Mouse (Mus musculus) left cerebral cortex, adult 8-10 months (tissue): ENCODE measurements at regions not wholly inside any gene's neighbourhood (a gene's known extent, or its start where the extent isn't known, plus 50 kb on each side); places are given as distances from the start of the nearest gene placed in this dataset.

Experiments
- DNase-seq, 2 experiments: peaks; one replicate each; pipeline ENCODE4 v3.0.0; 2022; ENCODE audit warnings: low spot score in 2 of 2

DNA sequence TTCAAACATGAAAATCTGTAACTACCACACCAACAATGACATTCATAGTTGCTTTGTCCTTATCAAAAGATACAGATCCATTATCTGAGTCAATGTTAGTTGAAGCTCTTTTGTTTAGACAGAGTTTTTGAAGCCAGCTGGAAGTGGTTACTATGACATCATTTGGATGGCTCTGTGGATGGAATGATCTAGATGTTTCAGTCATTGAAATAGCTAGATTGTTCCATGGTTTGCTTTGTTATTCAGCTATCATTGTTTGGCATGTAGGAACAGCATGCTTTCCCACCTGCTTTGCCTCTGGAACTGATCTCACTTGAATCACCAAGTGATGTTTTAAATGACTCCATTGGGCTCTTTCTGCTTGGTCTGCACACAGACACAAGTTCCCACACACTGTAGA, 144.2 kb upstream of the Marcks start:
- DNase-seq: no peak

DNA sequence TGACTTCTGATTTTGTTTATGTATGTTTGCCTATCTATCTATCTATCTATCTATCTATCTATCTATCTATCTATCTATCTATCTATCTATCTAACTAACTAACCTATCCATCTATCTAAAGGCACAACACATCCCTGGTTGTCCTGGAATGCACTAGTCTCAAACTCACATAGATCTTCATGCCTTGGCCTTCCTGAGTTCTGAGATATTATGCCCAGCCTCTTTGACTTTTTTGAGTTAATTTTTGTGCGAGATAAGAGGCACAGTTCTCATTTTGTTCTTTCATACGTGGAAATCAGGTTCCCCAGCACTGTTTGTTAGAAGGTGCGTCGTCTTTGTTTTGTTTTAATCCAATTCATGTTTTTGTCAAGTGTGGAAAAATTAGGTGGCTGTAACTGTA, 142.1 kb upstream of the Marcks start:
- DNase-seq: no peak

DNA sequence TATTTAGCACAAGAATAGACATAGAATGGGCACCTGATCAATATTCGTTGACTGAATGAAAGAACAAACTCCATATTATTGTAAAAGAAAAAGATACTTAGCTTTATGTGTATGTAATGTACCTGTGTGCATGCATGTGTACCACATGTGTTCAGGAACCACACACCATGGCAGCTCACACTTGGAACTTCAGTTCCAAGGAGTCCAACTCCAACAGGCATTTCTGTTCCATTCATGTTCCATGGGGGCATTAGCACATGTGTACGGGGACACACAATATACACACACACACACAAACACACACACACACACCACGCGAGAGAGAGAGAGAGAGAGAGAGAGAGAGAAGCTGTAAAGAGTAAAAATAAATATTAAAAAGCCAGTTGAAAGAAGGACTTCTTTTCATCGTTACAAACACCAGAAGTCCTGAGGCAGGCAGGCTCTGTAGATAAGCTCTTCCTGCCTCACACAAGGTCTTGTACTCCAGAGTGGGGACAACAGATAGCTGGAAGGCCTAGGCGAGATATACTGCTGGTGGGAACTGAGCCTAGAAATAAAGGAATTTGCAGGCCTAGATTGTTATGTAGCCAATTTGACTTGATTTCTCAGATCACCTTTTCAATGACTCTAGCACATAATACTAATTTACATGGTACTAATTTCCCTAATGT, 141.6 kb upstream of the Marcks start:
- DNase-seq: no peak

DNA sequence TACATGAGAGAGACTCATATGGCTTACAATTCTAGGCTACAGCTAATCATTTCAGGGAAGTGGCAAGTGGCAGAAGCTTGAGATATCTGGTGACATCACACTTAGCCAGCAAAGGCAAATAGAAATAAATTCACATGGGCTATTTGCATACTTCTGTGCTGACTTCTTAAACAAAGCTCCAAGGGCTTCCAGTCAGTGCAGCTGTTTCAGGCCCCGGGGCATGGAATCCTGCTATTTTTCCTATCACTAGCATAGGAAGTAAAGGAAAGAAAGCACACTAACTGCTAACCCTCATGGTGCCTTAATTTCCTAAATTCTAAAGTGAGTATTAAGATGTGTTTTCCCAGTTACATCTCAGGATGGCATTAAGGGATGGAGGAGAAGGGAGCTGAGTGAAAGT, 140.6 kb upstream of the Marcks start:
- DNase-seq: no peak

DNA sequence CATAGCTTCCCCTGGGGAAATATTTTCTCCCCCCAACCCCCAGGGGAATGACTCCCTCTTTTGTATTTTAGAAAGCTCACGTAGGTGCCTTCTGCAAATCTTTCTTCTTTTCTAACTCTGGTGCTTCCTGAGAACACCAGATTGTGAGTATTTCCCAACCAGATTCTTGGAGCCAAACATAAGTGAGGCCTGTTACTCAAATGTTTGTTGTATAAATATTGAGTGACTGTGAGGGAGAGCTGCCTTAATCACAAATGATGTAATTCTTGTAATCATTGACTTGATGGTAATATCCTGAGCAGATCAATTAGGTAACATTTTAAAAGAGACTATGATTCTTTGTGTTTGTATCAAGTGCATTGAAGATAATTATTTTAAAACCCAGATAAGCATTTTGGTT, 137.1 kb upstream of the Marcks start:
- DNase-seq: no peak

DNA sequence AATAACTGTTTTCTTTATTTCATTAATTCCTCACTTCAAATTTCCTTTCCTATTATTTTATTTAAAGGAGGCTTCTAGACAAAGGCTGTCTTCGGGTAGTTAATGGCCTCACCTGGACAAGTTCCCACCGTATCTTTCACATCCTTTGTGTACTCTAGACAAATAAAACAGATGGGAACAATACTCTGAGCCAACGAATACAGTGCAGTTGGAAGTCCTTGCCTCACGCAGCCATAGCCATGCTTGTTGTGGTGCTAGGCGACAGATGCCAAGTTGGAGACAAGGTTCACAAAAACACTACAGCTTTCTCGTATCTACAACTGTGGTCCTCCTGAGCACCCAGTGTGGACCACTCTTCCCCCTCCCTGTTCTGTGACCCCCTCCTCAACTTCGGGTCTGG, 136.6 kb upstream of the Marcks start:
- no peak for DNase-seq

DNA sequence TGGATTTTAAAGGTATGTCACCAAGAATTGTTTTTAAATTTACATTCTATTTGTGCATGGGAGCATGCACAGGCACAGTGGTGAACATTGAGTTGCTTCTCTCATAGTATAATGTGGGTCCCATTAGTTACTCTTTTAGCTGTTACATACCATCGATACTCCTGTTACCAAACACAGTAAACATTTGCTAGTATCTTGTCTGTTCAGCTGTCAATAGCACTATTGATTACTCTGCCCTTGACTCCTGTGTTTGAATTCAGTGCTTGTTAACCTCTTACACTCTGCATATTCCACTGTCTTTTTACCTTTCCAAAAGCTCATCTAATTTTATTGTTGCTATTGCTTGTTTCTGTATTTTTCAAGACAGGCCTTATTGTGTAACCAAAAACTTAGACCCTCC, 133.2 kb upstream of the Marcks start:
- no peak for DNase-seq

DNA sequence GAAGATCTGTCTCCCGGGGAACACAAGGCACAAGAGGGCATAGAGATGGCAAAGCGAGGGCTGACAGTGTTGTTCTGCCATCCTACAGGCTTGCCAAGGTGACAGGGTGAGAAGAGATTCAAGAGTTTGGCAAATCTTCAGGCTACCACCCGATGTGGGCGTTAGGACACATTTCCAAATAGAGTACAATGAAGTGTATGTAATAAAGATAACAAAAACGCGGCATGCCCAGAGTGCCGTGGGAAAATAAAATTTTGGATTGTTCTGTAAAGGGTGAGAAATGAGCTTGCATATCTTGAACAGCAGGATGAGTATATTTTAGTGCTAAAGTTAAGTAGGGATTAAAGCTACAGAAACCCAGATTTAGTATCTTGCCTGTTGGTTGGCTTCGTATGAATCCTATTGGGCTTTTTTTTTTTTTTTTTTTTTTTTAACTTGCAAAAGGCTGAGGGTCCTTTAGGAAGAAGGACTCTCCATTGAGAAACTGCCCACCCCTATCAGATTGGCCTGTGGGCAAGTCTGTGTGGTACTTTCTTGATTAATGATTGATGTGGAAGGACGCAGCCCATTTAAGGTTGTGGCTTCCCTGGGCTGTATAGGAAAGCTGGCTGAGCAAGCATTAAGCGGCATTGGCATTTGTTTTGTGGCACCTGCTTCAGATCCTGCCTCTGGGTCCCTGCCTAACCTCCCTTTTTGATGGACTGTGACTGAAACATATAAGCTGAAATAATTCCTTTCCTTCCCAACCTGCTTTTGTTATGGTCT, 131.7 kb upstream of the Marcks start:
- no peak for DNase-seq

DNA sequence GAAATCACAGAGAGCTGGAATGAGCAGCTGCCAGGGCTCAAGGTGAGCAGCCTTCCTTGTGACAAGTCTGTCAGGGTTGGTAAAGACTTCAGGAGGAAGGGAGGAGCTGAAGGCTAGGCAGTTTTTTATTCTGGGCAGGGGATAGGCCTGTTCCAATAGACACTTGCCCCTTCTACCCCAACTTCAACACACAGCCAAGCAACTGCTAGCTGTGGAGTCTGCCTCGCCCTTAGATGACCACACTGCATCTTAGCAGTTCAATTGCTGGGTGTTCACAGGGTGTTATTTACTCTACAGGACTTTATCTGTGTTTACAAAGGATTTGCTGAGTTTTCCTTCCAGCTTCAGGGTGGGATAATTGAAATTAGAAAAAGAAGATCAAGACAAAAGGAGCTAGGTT, 128.2 kb upstream of the Marcks start:
- DNase-seq: no peak

DNA sequence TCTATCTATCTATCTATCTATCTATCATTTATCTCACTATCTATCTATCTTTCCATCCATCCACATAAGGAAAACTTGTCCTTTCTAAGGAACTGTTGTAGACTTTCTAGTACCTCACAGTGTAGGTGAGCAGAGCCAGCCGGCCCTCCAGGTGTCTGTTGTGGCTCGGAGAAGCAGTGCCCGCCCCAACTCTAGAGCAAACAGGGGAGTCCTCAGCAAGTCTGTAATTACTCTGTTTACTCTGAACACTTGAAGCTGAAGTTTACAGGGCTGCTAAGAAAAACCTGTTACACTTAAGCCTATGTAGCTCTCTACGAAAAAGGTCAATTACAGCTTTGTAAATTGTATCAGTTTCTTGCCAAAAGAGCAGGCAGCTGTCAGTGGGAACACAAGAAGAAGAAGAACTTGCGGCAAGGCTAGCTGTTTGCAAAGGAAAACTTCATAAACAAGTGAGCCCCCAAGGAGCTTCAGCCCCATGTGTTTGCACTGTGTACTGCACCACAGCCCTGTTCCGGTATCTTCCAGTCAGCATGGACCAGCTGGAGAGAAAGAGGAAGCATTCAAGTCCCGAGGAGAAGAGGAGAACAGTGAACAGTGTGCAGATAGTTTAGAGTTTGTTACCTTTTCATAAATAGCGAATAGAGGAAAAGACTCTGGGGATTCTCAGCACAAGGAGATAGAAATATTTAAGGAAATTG, 122.2 kb upstream of the Marcks start:
- no peak for DNase-seq

DNA sequence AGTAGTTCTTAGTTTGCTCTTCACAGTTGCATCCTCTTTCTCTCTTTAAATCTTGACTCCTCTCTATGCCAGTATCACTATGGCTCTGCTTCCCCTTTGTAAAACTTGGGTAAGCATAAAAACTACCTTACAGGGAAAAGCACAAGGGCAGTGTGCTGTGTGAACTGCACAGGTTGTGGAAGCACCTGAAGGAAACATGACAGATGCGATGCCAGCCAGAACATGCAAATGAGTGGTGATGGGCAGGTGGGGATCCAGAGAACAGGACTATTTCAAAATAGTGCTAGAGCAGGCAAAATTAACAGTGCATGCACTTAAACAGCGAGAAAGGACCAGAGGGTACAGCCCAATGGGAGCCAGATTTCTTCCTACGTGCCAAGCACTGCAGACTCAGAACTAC, 120.5 kb upstream of the Marcks start:
- DNase-seq: no peak

DNA sequence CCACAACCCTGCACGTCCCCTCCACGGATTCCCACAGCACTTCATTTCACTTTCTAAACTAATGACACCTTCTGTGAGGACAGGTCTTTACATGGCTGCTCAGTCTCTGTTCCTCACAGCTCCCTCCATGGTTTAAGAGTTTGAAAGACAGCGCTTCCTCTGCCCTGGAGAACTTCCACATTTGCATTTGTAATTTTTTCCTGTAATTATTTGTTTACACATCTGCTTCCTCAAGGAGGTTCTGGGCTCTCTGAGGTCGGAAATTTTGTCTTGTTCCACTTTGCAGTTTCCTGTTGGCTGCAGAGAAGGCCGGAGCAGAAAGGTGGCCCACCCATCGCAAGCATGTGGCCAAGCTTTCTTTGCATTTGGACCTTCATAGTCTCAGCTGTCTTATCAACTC, 118.8 kb upstream of the Marcks start:
- DNase-seq: no peak

DNA sequence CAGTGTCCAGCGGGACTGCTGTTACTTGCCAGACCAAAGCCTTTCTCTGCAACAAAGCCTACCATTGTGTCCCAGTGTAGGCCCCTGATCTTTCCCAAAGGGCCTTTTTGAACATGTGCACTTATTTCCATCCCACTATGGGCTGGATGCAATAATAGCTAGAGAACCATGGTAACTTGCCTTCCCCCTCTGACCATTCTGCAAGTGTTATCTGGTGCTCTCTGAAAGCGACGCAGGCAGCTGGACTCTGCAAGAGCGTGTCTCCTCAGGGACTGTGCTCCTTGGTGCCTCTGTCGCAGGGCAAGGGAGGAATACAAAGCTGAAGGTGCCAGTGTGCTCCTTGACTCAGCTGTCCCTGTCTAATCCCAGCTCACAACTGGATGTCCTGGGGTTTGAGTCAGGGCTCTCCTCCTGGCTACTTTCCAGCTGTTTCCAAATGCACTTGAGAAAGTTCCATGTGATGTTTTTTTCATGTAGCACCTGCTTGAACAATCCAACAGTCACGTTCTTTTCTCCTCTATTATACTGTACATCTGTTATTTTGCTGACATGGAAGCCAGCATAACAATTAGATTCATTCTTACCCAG, 112.3 kb upstream of the Marcks start:
- DNase-seq: no peak

DNA sequence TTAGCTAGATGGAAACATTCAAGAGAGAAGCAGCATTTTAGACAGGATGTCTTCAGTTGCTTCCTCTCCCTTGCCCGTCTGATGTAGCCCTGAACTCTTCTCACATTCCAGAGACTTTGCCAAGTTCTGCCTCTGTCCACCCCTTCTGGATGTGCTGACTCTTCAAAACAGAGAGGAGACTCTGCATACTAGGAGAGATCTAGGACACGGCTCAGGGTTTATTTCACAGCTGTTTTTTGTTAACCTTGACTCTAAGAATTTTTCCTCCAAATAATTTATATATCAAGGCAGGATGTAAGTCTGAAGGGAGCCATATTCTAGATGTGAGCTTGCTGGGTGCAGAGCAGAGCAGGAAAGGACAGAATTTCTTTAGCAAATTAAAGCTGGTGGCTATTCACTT, 111.4 kb upstream of the Marcks start:
- DNase-seq: no peak

DNA sequence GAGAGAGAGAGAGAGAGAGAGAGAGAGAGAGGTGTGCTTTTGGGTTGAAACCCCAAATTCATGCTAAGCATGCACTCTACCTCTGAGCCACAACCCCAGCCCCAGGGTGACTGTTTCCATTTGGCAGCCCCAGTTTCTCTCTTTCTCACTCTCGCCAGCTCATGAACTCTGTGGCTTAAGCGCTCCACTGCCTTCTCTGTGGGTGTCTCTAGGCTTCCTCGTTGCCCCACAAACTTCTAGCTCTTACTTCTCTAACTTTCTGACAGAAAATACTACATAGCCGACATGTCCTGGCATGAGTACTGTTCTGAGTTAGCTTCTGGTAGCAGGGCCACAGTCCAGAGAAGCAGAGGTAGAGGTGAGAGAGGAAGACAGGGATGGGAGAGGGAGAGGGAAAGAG, 110.8 kb upstream of the Marcks start:
- no peak for DNase-seq

DNA sequence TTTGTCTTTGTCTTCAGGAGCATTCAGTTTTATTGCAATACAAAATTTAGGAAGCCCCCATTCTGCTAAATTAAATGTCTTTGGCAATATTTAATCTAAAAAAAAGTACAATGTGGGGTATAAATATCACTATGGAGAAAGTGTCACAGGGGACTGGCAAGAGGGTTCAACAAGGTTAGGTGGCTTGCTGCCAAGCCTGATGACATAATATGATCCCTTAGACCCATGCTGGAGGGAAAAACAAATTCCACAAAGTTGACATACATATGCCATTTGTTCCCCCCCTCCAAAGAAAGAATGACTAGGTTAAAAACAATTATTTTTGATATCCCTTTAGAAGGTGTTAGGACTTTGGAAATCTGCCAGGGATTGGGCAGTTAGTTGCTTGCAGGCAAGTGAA, 108.4 kb upstream of the Marcks start:
- no peak for DNase-seq

DNA sequence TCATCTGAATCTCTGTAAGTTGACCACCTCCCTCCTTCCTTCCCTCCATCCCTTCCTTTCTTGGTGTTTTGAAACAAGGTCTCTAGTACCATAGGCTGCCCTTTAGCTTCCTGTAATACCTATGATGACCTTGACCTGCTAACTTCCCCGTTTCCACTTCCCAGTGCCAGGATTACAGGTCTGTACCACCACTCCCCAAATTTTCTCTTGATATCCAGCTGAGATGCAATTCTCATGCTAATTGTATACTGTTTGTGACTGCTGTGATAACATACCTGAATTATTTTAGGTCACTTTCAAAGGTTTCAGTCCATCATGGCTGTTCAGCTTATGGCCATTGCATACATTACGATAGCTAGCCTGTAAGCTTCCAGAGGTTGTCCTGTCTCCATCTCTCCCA, 104.4 kb upstream of the Marcks start:
- DNase-seq: no peak

DNA sequence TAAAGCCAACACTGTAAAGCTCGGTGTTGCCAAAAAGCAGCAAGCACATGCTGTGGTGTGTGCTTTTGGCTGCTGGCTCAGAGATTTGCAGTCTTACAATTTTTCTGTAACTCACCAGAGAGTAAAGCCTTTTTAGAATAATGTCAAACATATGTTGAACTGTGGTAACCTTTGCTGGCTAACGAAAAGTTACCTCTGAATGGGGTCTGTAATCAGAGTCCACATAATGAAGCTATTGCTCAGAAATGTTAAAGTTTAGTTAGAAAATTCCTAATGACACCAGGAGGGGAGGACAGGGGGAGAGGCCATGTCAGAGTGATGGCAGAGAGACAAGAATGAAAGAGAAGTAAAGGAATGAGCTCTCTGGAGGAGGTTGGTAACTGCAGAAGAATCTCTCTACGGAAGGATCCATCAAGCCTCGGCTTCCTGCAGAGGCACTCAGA, 103.1 kb upstream of the Marcks start:
- no peak for DNase-seq

DNA sequence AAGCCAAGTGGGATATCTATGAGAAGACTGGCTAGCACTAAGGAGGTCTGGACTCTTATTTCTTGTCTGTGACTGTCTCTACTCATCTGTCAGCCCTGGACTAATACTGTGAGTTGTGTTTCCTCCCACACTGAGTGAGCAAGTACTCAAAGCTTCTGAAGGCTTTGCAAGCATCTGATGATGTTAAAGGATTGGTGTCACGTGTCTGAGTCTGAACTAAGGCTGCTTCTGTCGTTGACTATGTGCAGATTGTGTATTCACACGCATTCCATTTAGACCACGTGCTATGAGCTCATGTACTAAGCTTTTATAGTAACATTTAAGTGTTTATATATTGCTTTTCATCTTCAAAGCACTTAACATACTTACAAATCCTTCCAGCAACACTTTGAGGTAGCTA, 101.9 kb upstream of the Marcks start:
- DNase-seq: no peak

DNA sequence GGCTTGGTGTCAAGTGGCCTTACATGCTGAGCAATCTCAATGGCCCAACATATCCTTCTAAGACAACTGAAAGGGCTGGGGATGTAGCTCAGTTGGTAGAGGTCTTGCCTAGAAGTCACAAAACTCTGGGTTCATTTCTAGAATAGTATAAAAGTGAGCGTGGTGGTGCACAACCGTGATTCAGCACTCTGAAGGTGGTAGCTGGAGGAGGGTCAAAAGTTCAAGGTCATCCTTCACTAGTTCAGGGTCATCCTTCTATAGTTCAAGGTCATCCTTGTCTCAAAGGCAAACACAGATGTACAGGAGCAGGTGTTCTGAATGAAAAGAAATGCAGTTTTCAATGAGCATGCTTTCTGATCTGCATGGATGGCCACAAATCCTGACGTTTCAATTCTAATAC, 101.5 kb upstream of the Marcks start:
- DNase-seq: no peak

DNA sequence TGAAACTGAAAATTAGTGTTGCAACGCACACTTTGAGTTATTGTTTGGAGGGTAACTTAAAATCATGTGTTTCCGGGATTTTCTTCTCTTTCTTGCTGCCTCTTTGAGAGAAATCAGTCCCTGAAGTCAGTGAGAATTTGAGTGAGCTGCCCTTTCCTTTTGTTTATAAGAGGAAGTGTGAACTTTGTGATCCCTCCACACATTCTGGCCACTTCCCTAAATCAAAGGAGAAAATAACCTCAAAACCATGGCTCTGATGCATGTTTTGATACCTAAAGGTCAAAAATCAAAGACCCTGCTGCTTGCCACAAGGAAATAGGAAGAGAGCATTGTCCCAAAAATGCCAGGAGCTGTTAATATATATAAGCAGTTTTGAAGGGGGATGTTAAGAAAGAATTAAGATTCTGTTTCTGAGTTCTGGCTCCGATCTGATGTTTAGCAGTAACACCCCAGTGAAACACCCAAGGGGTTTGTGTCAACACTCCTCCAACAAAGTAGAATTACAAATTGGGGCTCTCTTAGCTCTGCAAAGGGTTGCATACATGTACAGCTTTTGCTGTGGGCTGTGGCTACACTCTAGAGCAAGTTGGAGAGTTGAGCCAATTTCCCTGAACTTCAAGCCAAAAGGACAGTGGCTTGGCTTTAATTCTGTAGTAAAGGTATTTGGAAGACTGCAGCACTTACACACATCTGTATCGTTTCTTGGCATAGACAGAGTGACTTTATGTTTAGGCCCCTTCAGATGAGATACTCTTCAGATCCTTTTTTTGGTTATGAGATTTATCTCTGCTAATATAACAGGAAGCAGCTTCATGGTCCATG, 97.5 kb upstream of the Marcks start:
- DNase-seq: no peak
